Mouse (Mus musculus) midbrain, postnatal 0 days (tissue): ENCODE data around the gene Zfp346. TPM values are rescaled to one million over a fixed set of nuclear protein-coding genes. Genes with fewer than 3 reads are reported as not detected.

ENCODE experiments used
- ATAC-seq: fragments of 200-750 bp; cut with Nextera tagmentation; 2 replicates; pipeline ENCODE4 v1.8.0; 2017; ENCODE audit warnings: moderate number of reproducible peaks, mild to moderate bottlenecking, moderate TSS enrichment, moderate library complexity; ENCODE audit not compliant: low FRiP score
- DNase-seq: peaks from one replicate; pipeline ENCODE4 v3.0.0-alpha.2; 2015; ENCODE audit warnings: low spot score
- H3K27ac ChIP-seq: fragments of 300-500 bp; sonication (generic); 2 replicates; pipeline ENCODE4 v1.5.1; 2014; ENCODE audit warnings: low read depth, mild to moderate bottlenecking, low read length, mixed read lengths
- H3K27me3 ChIP-seq: fragments of 300-500 bp; sonication (generic); 2 replicates; pipeline ENCODE4 v1.6.1; 2014; ENCODE audit warnings: low read length, control low read depth, mixed read lengths; ENCODE audit not compliant: insufficient read depth
- H3K36me3 ChIP-seq: fragments of 300-500 bp; sonication (generic); 2 replicates; pipeline ENCODE4 v1.6.1; 2014; ENCODE audit warnings: low read length, control low read depth, mixed read lengths; ENCODE audit not compliant: insufficient read depth
- H3K4me1 ChIP-seq: fragments of 300-500 bp; sonication (generic); 2 replicates; pipeline ENCODE4 v1.6.1; 2014; ENCODE audit warnings: mild to moderate bottlenecking, control low read depth, antibody characterized with exemption, low read length, mixed read lengths; ENCODE audit not compliant: insufficient read depth
- H3K4me2 ChIP-seq: fragments of 300-500 bp; sonication (generic); 2 replicates; pipeline ENCODE4 v1.6.1; 2014; ENCODE audit warnings: low read depth, mild to moderate bottlenecking, low read length, mixed read lengths; ENCODE audit not compliant: poor library complexity, severe bottlenecking
- H3K4me3 ChIP-seq: fragments of 300-500 bp; sonication (generic); 2 replicates; pipeline ENCODE4 v1.5.1; 2014; ENCODE audit warnings: low read depth, mild to moderate bottlenecking, low read length, moderate library complexity
- H3K9ac ChIP-seq: fragments of 300-500 bp; sonication (generic); replicated peaks from 2 replicates; pipeline ENCODE4 v1.6.1; 2014; ENCODE audit warnings: mild to moderate bottlenecking, low read length, moderate library complexity, mixed read lengths; ENCODE audit not compliant: poor library complexity, severe bottlenecking
- H3K9me3 ChIP-seq: fragments of 300-500 bp; sonication (generic); 2 replicates; pipeline ENCODE4 v1.6.1; 2016; ENCODE audit warnings: low read length, control low read depth
- CTCF ChIP-seq: IDR thresholded peaks from 2 replicates; pipeline ENCODE4 v1.5.1; 2016; ENCODE audit warnings: antibody characterized with exemption, mild to moderate bottlenecking
- WGBS: fragments of 180-500 bp; shearing (Covaris S2); extraction: QIAGEN DNeasy Blood & Tissue Kit; methylation state at CpG from one replicate; pipeline ENCODE4 v1.1.7; 2014; 5-methylcytosine and 5-hydroxymethylcytosine counted together
- polyA plus RNA-seq: library from polyadenylated mRNA; unstranded; fragments of >200 nt; fragmentation: Nextera tagmentation; extraction: Ambion mirVana; gene quantifications from 2 replicates; pipeline ENCODE4 v1.2.1, GENCODE M21; 2015
- total RNA-seq: library from RNA; depleted of rRNA; stranded (reverse); fragments of >200 nt; gene quantifications from 2 replicates; pipeline ENCODE4 v1.2.3, GENCODE M21; 2014

Gene Zfp346
- total and polyA plus RNA-seq, 2 experiments from 2014 or later: 24.8 to 36.8 TPM

GRCm38 (mm10) chr13:55171517-55172335, 66.6 kb downstream of the Zfp346 start:
- 15% methylated on average over 26 of the region's 26 CpGs for WGBS
- H3K27ac ChIP-seq: no peak overlapping the region
- peak; percentile 88 for DNase-seq
- peak; percentile 69 for ATAC-seq
- no peaks in the 10 kb centered on the region for H3K36me3 ChIP-seq
- TF ChIP-seq CTCF: no peak
- no peak overlapping the region for H3K4me2 ChIP-seq
- no peaks in the 10 kb centered on the region for H3K27me3 ChIP-seq
- H3K4me1 ChIP-seq: no peaks in the 10 kb centered on the region; the same call in 1 of the 2 replicates
- H3K4me3 ChIP-seq: no peak overlapping the region
- no peak overlapping the region for H3K9ac ChIP-seq
- H3K9me3 ChIP-seq: no peaks in the 10 kb centered on the region

DNA sequence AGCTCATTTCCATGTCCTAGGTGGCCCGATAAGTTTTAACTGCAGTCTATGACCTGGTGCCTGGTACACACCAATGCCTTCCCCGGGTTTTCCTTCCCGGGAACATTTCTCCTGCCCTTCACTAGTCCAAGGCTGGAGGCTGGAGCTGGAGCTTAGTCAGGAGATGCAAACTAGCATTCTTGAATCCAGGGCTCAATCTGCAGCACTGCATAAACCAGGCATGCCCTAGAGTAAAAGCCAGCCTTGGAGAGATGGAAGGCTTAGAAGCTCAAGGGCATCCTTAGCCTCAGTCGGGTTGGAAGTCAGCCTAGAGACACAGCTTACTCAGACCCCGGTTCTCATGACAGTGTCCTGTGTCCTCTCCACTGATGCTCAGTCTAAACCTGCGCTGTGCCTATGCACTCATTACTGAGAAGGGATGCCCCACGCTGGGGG, 67.2 kb downstream of the Zfp346 start:
- Histone ChIP-seq H3K36me3 (no peaks in the 10 kb centered on the region), H3K4me3 (no peak overlapping the region), H3K9me3 (no peaks in the 10 kb centered on the region), H3K4me1 (no peaks in the 10 kb centered on the region; the same call in 1 of the 2 replicates), H3K27ac (no peak overlapping the region), H3K4me2 (no peak overlapping the region), H3K27me3 (no peaks in the 10 kb centered on the region), H3K9ac (no peak overlapping the region)
- TF ChIP-seq CTCF: no peak
- 48% methylated on average over 7 of the region's 7 CpGs for WGBS
- DNase-seq (no peak), ATAC-seq (no peak)

- no peaks in the 10 kb centered on the region for H3K27me3 ChIP-seq
These were observed 69.2 kb downstream of the Zfp346 start for GRCm38 (mm10) chr13:55174347-55174746.

GRCm38 (mm10) chr13:55176265-55176664, 71.2 kb downstream of the Zfp346 start:
- Histone ChIP-seq H3K4me2 (no peak overlapping the region), H3K4me1 (no peaks in the 10 kb centered on the region; the same call in 1 of the 2 replicates), H3K4me3 (no peak overlapping the region), H3K27me3 (no peaks in the 10 kb centered on the region), H3K9me3 (no peaks in the 10 kb centered on the region), H3K9ac (no peak overlapping the region), H3K27ac (no peak overlapping the region), H3K36me3 (no peaks in the 10 kb centered on the region)
- ATAC-seq: no peak
- TF ChIP-seq CTCF: no peak
- WGBS: 92% methylated on average over 6 of the region's 6 CpGs
- DNase-seq: no peak

More at GRCm38 (mm10) chr13:55174347-55174746, 69.2 kb downstream of the Zfp346 start:
- Histone ChIP-seq H3K4me2 (no peak overlapping the region), H3K4me1 (no peaks in the 10 kb centered on the region; the same call in 1 of the 2 replicates), H3K9me3 (no peaks in the 10 kb centered on the region), H3K27ac (no peak overlapping the region), H3K4me3 (no peak overlapping the region), H3K9ac (no peak overlapping the region), H3K36me3 (no peaks in the 10 kb centered on the region)
- no peak for ATAC-seq
- 74% methylated on average over 11 of the region's 11 CpGs for WGBS
- no peak for DNase-seq
- TF ChIP-seq CTCF: no peak

DNA sequence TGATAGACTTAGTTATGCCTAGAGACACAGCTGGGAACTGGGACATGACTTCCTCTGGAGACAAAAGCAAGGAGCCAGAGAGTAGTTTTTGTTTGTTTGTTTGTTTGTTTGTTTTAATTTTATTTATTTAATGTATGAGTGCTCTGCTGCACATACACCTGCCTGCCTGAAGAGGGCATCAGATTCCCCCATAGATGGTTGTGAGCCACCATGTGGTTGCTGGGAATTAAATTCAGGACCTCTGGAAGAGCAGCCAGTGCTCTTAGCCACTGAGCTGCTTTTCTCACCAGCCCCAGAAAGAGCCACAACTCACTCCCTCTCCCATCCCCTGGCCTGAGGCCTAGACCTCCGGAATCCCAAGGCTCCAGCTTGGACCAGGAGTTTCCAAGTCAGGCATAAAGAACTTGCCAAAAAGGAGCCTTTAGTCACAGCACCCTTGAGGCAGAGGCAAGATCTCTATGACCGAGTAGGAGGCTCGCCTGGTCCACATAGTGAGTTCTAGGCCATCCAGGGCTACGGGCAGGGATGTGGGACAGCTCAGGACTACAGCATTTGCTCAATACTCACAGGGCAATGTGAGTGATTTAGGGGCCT, 72.9 kb downstream of the Zfp346 start:
- ATAC-seq (no peak), DNase-seq (no peak)
- TF ChIP-seq CTCF: peak; percentile 60
- Histone ChIP-seq H3K4me1 (no peaks in the 10 kb centered on the region), H3K27me3 (no peaks in the 10 kb centered on the region), H3K4me3 (no peak overlapping the region), H3K9me3 (no peaks in the 10 kb centered on the region), H3K9ac (no peak overlapping the region), H3K4me2 (no peak overlapping the region), H3K36me3 (no peaks in the 10 kb centered on the region), H3K27ac (no peak overlapping the region)
- WGBS: 62% methylated on average over 4 of the region's 4 CpGs

DNA sequence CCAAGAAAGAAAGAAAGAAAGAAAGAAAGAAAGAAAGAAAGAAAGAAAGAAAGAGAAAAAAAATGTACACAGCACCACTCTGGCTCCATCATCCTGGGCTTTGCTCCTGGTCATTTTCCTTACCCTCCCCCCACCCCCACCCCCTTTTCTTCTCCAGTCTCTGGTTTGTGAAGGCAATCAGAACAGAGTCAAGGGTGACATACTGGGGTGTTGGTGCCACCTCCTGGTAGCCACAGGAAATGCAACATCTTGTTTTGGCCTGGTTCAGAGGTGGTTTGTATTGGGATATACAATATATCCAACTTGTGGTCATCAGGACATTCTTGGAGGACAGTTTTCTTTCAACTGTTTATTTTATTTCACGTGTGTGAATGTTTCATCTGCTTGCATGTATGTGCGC, 73.4 kb downstream of the Zfp346 start:
- no peak overlapping the region for H3K27ac ChIP-seq
- WGBS: 27% methylated on average over 2 of the region's 2 CpGs
- peak; percentile 79 for DNase-seq
- no peak overlapping the region for H3K4me2 ChIP-seq
- no peaks in the 10 kb centered on the region for H3K9me3 ChIP-seq
- no peaks in the 10 kb centered on the region for H3K27me3 ChIP-seq
- no peaks in the 10 kb centered on the region for H3K4me1 ChIP-seq
- peak; percentile 92 for TF ChIP-seq CTCF
- ATAC-seq: no peak
- H3K36me3 ChIP-seq: no peaks in the 10 kb centered on the region
- no peak overlapping the region for H3K9ac ChIP-seq
- no peak overlapping the region for H3K4me3 ChIP-seq
